Mouse (Mus musculus): ENCODE measurements at regions not wholly inside any gene's neighbourhood (a gene's known extent, or its start where the extent isn't known, plus 50 kb on each side); places are given as distances from the start of the nearest gene placed in this dataset.

GRCm38 (mm10) chr15:68412697-68413096, 1912.0 kb upstream of the Lrrc6 start:
- TF ChIP-seq POLR2A (IDR thresholded peaks at IDR 0.05; ENCODE audit: borderline replicate concordance, control insufficient read depth, low read depth, low read length) (no peak), CTCF (IDR thresholded peaks at IDR 0.05; ENCODE audit: control insufficient read depth, insufficient read depth, low read length) (no peak)

Measured in bone marrow, adult 2 months (tissue).